Mouse (Mus musculus) ovary, postnatal 14 days (tissue): ENCODE measurements around the gene Slc25a12.
A peak's percentile ranks its signal among the peaks of the same experiment; 100 is the strongest.
"Not testable (repeated sequence)": the region's sequence is repeated elsewhere in the genome, so short reads cannot be mapped to it uniquely, and the experiment has no call there.

Source experiments
- DNase-seq: peaks from one replicate; pipeline ENCODE4 v3.0.0; 2022; ENCODE audit warnings: low spot score

Gene Slc25a12

DNA sequence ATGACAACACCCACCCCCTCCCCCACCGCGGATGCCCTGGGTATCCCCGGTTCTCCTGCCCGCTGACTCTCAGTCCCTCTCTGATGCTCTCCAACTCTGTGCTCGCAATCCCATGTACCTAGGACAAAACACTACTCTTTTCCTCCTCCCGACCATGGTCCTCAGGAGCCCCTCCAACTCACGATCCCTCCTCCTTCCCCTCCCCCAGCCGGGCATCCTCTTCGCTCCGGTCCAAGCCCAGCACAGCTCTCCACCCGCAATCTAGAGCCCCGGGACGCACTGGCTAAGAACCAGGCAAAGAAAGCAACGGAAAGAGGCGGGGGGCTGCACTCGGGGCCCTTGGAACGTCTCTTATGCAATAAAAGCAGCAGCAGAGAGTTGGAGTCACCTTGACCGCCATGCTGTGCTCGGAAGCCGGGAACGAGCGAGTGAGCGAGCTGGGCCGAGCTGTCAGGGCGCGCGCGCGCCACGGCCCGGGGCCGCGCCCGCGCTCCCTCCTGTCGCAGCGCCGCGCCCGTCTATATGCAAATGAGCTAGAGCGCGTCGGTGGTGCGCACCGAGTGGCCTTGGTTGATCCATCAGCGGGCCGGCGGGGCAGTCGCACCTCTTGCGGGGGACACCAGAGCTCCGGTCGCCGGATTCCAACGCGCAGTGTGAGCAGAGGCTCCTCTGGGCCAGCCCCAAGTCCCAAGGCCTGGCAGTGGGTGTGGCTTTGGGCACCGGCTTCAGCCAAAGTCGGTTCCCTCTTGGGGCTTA, at the start of gene Slc25a12:
Gene Slc25a12, minus strand, starts transcription at position 625 of the 756 bp plus-strand sequence.
- peak; percentile 63 for DNase-seq

DNA sequence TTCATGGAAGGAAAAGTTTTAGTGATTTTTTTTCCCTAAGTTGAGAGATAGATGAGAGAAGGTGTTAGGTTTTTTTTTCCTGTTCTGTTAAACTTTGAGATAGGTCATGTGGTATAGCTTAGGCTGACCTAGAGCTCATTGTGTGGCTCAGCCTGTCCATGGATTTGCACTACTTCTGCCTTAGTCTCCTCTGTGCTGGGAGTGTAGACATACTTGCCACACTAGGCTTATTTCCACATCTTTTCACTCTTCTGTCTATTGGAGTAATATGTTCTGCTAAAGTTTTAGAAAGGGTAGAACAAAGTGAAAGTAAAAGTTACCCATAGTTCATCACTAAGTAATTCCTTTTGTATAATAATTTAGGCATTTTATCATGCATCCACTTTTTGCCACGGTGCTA, 38.1 kb upstream of the Slc25a12 start:
- DNase-seq, result no peak

DNA sequence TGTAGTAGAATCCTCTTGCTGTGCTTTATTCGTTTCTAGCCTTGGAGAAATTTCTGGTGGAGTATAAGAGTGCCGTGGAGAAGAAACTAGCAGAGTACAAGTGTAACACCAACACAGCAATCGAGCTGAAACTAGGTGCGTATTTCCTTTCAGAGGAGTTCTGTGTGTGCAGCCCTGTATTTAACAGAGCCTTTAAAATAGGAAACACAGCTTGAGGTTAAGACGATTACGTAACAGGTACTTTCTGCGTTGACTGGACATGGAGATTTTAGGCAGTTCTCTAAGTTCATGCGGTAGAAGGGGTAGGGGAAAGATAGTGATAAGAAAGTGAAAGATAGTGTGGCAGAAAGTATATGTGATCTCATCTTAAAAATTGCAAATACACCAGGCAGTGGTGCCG, 22.3 kb upstream of the Slc25a12 start:
- no peak for DNase-seq

DNA sequence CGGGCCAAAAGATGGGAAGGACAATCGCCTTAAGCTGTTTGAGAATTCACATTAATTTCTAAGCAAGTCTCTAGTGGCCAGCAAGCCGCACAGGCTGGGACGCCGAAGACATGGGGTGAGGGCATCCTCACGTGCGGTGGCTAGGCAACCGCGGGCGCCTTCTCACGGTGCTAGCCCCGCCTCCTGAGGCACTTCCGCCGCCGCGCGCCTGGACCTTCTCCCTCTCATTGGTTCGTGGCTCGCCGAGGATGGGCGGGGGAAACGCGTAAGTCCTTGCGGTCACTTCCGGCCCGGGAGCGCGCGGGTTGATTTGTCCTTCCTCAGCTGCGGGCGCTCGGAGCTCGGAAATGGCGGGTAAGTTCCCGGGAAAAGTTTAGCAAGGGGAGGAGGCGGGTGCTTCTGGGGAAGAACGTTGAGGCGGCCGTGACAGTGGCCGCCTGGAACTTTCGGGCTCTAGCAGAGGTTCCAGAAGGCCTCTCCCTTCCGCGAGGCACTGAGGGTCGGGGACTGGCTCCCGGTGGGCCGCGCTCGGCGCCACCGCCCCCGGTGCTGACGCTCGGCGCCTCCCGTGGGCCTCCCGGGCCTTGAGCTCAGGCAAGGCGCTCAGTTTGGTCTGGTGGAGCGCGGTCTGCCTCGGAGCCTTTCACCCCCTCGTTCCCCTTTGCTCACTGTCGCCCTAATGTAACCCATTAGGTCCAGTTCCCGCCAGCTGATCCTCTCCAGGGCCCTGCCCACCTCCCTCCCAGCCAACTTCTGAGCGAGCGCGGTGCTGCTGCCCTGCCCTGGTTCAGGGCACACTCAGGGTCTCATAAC, 21.6 kb upstream of the Slc25a12 start, which contains the start of gene Hat1:
Gene Hat1, plus strand, starts transcription at position 8 of the 813 bp plus-strand sequence.
- peak; percentile 88 for DNase-seq

DNA sequence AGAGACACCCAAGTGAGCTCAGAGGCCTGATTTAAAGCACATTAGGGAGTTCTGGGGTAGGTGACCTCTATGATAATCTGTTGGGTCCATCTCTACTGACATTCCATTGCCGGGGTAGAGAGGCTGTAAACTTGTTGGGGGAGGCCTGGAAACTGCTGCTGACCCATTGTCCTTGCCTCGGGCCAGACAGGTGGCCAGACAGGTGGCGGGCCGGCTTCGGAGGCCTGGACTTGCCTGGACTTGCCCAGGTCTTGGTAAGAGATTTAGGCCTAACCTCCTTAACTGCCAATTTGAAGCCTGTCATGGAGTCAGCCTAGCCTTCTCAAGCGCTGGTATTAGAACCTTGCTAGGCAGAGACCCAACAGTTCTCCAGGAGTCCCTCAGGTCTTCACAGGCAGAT, 20.2 kb upstream of the Slc25a12 start:
- DNase-seq, result no peak

DNA sequence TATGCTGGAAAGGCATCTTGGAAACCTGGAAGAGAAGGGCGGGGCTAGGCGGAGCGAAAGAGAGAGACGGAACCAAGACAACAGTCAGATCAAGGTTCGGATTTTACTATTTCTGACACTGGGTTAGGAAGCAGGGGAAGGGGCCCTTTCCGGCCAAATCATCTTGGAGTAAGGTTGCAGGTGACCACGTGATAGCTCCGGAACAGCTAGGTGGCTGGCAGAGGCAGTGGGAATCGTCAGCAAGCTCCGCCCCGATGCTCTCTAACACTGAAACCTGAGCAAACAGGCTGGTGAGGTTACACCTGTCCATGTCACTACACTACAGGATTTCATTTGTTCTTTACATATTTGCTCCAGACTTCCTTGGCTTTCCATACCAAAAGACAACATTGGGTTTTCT, 16.3 kb upstream of the Slc25a12 start:
- no peak for DNase-seq

DNA sequence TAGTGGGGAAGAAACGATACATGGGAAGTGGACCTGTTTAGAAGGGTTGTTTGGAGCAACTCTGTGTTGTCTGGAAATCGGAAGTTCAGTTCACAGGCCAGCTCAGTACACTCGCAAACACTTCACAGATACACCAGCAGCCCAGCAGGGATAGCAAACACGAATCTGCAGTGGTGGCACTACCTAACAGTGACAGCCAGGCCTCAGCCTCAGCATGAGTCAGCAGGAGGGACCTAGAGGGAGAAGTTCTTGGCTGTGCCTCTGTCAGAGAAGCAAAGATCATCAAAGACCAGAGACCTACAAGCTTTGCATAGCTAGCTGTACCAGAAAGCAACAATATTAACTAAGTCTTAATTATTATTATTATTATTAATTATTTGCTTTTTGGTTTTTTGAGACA, 14.4 kb upstream of the Slc25a12 start:
- DNase-seq, result no peak

DNA sequence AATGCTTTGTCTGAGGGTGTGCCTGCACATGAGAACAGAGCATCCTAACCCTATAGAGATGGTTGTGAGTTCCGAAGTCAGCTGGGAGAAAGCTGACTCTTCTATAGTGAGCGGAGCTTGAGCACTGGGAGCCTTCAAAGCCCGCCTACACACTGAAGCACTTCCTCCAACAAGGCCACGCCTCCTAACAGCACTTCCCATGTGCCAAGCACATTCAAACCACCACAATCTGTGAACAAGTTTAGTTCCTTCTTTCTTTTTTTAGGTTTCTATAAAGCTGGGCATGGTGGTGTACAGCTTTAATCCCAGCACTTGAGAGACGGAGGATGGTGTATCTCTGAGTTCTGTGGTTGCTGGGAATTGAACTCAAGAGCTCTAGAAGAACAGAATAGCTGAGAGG, 9.9 kb upstream of the Slc25a12 start:
- no peak for DNase-seq

DNA sequence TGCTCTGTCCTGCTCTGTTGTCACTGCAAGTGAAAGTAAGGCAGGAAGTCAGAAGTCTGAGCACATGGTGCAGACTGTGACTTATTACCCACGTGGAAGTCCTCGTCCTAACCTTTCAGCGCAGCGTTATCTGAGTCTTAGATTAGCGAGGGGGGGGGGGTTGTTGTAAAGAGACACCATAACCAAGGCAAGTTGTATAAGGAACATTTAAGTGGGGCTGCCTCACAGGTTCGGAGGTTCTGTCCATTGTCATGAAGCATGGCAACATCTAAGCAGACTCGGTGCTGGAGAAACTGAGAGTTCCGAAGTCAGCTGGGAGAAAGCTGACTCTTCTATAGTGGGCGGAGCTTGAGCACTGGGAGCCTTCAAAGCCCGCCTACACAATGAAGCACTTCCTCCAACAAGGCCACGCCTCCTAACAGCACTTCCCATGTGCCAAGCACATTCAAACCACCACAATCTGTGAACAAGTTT, 8.9 kb upstream of the Slc25a12 start:
- DNase-seq, result no peak

DNA sequence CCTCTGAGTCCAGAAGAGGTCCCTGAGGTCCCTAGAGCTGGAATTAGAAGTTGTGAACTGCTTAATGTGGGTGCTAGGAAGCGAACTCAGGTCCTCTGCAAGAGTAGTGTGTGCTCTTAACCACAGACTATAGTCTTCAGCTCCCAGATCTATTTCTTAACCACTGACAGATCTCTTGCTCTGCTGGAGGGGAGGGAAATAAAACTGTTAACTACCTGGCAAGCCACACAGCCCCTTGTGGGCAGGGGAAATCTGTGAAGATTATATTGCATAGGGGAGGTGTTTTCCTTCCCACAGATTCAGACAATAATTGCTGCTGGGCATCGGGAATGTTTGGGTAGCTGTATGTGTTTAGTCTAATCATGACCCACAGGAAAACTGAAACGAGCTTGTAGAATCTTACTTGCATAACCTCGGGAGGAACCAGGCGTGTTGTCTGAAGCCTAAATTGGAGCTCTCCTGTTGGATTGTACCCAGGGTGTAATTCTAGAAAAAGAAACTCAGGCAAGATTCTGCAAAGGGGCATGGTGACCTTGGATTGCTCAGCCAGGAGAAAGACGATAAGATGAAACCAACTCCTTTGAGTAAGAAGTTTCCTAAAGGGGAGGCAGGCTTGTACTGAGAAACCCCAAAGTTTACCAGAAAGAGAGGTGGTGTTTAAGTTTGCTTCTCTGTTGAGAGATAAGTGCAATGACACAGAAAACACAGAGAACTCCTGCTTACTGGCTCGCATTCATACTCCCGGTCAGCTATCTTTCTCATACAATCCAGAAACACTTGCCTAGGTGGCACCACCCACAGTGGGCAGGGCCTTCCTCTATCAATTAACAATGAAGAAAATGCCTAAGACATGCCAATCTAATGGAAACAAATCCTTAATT, 7.0 kb upstream of the Slc25a12 start:
- DNase-seq, result peak; percentile 25

DNA sequence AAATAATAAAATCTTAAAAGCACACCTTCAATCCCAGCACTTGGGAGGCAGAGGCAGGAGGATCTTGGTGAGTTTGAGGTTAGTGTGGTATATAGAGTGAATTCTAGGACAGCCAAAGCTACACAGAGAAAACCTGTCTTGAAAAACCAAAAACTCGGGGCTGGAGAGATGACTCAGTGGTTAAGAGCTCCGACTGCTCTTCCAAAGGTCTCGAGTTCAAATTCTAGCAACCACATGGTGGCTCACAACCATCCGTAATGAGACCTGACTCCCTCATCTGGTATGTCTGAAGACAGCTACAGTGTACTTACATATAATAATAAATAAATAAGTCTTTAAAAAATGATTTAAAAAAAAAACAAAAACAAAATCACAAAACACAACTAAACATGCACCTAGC, 4.7 kb upstream of the Slc25a12 start:
- DNase-seq, result not testable (repeated sequence)

DNA sequence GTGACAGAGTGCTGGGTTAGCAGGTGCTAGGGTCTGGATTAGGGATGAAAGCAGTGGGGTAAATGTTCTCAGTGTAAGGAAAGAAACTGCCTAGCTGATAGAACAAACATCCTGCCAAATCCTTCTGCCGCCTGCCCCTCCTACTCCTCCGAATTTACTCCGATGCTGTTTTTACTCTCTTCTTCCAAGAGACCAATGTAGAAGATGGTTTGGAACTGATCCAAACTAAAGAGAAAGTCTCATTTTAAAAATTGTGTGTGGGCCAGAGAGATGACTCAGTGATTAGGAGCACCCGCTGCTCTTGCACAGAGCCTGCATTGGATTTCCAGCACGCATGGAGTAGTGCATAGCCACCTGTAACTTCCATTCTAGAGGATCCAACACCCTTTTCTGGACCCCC, 4.2 kb upstream of the Slc25a12 start:
- DNase-seq, result no peak

DNA sequence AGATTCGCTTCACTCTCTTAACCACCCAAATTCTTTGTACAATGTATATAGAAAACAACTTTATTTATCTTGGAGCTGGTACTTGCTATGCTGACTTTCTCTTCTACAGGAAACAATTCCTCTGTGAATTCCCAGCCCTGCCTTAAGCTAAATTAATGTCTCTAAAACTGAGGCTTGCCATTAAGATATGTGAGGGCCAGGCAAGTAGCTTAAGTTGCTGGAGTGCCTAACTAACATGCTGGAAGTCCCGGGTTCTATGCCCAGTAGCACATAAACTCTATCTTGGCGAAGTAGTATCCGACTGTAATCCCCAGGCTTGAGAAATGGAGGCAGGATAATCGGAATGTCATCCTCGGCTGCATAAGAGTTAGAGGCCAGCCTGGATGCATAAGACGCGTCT, 537 bp upstream of the Slc25a12 start:
- DNase-seq, result no peak

DNA sequence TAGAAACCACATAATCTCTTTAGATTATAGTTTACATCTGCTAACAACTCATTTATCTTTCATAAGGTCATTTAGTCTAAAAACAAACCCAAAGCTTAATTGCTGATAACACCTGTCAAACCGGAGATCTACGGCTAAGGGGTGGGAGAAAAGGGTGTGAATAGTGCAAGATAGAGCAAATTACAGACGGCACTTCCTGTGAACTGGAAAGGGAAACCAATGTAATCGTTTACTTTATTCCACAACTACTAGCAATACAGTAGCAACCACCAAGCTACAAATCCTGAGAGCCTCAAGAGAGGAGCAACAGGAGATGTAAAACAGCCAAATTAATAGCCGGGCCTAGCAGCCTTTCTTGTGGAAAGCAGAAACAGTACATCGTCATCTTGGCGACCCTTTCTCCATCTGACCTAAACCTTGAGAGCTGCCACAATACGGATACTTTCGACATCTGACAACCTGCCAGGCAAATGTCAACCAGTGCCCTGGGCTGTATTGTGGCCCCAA, 878 bp downstream of the Slc25a12 start:
- no peak for DNase-seq

DNA sequence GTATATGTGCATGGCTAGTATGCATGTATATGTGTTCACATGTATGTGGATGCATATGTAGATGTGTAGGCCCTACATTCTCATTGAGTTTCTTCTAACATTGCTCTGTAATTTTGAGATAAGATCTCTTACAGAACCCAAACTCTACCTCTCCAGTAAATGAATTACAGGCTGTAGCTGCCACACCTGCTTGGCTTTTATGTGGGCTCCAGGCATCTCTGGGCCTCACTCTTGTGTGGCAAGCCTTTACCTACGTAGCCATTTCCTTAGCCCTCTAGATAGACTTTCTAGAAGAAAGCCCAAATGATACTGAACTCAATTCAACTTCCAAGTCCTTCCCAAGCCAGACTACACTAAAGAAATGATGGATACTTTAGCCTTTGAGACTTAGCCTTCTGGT, 7.4 kb downstream of the Slc25a12 start:
- DNase-seq, result no peak

DNA sequence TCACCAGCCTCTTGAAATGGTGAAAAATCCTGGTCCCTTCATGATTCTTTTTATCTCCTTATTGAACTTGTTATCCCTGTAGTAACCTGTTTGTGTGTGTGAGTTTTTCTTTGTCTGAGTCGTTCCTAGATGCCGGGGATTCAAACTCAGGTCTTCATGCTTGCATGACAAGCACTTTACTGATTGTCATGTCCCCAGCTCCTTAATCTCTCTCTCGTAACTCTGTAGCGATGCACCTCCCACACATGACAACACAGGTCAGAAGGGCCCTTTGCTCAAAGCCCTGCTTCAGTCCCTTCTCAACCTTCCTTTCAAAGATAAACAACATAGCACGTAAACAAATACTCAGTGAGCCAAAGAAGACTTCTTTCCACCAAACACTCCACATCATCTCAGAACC, 9.2 kb downstream of the Slc25a12 start:
- no peak for DNase-seq

DNA sequence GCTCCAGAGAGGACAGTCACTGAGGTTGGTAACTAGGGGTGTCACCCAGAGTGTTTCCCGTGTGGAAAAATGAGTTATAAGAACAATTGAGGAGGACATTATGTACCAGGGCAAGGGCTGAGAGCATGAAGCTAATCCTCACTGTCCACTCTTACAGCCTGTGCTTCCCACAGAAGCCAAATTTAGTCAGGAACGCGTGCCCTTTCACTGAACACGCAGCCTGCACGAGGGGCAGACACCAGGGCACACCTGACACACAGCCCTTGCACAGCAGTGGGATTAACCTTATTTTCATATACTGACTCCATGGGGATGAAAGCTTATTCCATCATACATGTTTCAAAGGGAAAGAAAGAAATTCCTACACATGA, 13.5 kb downstream of the Slc25a12 start:
- no peak for DNase-seq

DNA sequence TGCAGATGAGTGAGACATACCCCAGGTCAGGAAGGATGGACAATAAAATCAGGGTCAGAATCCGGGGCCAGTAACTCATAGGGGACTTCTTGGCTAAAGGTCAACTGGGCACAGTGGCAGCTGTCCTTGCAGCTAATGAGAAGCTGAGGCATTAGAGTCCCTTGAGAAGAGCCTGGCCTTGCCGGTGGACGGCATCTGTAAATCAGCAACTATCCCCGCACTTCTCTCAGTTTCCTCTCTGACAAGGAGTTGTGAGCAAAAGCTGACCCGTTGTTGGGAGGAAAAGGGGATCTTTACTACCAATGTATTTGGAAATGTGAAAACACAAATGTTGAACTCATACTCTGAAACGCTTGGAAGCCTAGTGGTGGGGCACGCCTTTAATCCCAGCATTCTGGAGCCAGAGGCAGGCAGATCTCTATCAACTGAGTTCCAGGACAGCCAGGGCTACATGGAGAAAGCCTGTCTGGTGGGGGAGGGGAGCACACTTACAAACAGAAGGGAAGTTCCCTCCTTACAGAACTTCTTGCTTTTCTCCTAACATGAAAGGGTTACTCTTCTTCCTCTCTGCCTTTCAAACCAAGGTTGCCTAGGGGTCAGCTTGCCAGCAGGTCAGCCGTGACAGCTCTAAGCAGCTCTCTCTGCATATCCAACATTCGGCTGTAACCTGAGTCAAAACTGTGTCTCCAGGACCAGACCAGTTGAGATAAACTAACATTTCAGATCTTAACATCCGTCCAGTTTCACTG, 14.1 kb downstream of the Slc25a12 start:
- DNase-seq, result no peak

DNA sequence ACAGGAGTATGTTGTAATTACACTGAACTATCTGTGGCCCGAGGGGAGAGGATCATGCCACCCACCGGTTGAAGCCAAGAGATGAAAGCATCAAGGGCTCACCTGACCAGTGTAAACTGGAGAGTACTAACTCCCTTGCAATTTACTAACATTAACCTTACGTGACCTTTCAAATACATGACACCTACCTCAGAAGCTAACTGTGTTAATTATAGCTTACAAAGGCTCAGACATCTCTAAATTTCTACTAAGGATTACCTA, 15.9 kb downstream of the Slc25a12 start:
- no peak for DNase-seq

DNA sequence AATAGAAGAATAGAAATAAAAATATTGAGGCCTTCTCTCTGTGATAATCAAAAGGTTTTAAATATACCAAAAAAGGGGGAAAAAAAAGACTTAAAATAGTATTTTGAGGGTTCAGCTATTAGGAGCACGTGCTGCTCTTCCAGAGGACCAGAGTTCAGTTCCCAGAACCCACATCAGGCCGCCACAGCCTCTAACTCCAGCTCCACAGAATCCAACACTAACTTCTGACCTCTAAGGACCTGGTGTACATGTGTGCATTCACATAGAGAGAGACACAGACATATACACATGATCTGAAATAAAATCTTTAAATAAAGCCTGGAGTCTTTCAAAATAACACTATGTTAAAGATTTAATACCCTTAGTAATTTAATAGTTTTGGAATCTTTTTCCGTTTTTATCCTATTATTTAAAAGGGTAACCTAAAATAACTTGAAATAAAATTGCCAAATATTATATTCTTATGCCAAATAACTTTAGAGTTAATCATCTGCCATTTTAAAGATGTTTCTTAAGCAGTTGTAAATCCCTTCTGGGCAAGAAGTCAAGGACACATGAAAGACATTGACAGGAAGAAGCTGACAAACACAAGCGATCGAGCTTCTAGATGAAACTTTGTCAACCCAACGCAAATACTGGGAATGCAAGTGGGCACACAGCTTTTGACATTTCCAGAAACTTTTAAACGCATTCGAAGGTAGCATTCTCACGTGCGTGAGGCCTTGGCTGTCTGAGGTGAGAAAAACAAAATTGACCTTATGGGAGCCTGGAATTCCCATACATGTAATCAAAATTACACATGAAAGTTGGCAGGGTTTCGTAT, 16.4 kb downstream of the Slc25a12 start:
- DNase-seq, result no peak

DNA sequence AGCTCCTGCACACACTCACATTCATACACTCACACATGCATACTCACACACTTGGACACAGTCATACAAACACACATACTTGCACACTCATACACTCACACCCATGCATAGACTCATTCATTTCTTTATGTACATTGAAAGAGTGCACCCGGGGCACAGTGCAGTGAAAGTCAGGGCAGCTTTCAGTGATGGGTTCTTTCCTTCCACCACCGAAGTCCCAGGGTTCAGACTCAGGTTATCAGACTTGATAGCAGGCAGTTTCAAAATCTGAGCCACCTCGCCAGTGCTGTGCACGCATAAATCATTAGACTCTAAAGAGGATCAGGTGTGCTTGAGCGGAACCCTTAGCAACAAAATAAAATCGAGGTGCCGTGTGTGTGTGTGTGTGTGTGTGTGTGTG, 17.4 kb downstream of the Slc25a12 start:
- no peak for DNase-seq
